Mouse (Mus musculus): ENCODE data around the gene Gm13290.
"Not testable (repeated sequence)": the region's sequence is repeated elsewhere in the genome, so short reads cannot be mapped to it uniquely, and the experiment has no call there.

The Gm13290 gene

DNA sequence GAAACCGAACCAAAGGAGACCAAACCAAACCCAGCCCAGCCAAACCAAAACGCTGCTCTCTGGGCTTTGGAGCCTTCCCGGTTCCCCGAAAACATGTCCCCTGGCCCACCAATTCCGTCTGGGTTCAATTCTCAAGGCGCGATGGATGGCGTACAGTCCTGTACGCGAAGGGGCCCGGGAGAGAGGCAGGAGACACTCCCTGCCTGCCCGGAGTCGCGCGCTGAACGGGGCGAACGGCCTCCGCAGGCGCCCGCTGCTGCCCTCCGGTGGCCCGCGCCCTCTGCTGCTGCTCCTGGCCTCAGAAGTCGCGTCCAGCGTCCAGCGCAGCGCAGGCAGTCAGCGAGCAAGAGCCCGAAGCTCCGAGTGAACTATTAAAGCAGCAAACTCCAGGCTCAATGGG is at the start of gene Gm13290:
TSS of gene Gm13290 (plus strand) at position 301 of the 400 bp plus-strand sequence.
- not testable (repeated sequence) for DNase-seq

DNA sequence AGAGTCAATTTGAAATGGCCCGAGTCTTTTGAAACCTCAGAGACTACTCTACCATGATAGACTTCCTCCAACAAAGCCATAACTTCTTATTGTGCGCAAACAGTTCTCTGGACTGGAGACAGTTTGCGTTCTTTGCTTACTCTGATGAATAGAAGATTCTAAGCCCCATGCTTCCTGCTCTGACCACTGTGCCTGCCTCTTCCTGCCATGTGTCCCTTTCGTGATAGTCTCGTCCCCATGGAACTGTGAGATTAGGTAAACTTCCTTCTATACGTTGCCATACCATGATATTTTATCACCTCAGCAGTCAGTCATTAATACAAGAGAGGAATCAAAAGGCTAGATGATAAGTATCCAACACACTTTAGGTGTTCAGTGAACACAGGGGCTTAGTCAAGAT is 46.9 kb upstream of the Gm13290 start:
- no peak for DNase-seq

DNA sequence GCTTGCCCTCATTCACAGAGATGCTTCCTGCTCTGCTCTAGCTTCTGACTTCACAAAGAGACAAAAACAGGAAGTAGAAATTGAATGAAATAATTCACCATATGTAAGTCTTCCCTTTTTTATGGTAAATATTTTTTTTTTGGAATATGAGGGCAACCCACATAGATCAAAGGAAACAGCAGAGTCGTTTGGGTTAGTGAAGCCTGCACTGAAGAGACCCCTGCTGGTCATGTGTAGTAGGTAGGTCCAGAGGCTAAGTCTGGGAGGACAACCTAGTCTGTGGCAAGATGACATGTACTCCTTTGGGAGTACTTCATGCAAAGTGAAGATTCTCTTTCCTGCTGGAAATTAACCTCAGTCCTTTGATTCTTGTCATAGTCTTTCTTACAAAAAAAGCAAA is 46.3 kb upstream of the Gm13290 start:
- DNase-seq = peak in 1 of 2 experiments; percentile 26

DNA sequence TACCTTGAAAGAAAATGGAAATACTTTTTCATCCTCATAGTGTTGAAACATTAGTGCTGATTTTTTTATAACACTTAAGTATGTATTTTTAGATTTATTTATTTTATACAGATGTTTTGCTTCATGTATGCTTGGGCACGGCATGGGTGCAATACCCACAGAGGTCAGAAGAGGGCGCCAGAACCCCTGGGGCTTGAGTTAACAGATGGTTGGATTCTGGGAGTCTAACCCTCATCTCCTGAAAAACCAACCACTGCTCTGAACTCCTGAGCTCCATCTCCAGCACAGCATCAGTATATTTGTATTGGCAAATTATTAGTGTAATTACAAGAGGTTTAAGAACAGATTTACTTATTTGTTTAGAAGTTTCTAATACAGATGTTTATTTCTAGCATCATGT is 35.2 kb upstream of the Gm13290 start:
- DNase-seq = peak; percentile 66 to 77

DNA sequence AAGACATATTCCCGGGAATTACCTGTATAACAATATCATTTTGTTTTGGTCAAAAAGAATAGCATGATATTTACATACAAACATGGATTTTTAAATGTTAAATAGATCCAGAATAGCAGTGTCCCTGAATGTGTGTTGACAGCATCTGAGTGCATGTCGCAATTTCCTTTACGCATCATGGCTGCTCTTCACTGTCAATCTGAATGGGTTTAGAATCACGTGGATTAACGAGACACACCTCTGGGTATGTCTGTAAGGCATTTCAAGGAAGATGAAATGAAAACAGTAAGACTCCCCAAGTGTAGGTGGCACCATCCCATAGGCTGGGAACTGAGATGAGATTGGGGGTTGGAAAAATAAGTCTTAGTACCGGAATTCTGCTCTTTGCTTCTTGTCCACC is 34.6 kb upstream of the Gm13290 start:
- no peak for DNase-seq

DNA sequence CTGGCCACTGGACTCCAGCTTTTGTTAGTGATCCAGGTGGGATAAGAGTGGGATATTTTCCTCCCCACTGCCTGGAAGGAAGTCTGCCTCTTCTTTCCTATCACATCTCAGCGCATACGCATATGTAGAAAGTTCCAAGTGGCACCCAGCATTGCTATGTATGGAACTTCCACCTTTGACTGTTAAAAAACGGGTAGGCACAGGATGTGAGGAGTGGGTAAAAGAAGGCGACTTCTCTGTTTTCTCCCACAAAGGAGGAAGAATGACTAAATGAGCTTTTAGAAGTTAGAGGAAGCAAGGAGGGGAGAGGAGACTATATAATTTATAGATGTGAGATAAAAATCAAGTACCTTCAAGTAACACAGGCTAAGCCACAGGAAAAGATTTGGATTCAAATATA is 32.2 kb upstream of the Gm13290 start:
- no peak for DNase-seq

DNA sequence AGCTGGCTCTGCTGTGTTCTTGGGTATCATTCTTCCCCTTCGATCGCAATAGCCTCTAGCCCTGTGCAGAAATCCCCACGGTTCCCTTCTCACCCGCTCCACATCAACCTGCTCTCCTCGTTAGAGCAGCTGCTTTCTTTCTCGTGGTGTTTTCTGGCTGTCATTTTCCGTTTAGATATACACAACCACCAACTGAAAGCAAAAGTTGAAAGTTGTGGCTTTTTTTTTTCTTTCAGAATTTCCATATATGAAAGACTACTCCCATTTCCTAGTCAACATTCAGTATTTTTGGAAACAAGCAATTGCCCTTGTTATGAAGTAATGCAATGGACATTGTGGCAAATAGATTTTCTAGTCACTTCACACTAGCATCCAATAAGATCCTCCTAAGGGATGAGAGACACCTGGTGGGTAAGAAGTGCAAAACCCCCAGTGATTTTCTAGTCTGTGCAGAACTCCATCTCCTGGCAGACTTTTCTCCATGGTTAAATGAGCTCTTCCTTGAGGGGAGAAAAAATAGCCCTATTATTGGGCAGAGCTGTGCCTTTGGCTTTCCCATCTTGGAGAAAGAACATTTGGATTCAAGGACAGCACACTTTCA is 30.8 kb upstream of the Gm13290 start:
- DNase-seq = no peak

DNA sequence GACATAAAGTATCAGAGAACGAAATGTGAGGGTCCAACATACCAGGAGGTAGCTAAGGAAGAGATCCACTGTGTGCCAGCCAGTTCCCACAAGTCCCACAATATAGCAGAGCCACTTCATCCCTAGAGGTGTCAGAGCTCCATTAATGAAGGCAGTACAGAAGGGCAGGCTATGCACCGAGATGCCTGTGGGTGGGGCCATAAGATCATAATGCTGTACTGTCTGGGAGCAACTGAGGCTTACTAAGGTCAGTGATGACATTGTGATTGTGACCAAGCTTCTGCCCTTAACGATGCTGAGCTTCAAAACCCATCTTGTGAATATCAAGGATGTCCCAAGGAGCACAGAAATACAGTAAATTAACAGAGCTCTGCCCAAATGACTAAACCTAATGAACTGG is 29.4 kb upstream of the Gm13290 start:
- DNase-seq = no peak

DNA sequence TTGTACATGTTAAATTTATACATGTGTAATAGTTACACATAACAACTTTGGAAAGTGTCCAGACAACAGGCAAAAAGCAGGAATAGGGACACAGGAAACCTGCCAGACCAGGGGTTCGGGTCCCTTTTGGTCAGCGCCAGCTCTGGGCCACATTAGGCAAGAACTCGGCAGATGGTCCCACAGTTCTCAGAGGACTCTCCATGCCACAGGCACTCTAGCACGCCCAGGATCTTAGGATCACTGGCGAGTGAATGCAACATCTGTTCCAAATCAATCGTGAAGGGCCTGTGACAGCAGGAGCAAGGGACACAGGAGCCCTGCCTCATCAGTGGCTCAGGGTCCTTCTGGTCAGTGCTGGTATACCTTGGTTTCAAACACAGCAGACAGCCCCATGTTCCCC is 23.7 kb upstream of the Gm13290 start:
- no peak for DNase-seq

DNA sequence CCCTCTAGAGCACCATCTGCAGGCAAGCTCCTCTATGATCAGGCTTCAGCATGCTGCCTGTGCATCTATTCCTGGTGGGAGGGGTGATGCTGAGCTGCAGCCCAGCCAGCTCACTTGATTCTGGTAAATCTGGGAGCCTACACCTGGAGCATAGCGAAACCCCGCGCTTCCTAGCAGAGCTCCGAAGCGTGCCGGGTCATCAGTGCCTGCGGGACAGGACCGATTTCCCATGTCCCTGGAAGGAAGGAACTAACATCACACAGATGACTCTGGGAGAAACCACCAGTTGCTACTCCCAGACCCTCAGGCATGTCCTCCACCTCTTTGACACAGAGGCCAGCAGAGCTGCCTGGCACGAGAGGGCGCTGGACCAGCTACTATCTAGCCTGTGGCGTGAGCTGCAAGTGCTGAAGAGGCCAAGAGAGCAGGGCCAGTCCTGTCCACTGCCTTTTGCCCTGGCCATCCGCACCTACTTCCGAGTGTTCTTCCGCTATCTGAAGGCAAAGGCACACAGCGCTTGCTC is 18.8 kb upstream of the Gm13290 start, which contains the start of gene Gm13271:
TSS of gene Gm13271 (plus strand) at position 51 of the 523 bp plus-strand sequence.
- peak; percentile 67 to 75 for DNase-seq

DNA sequence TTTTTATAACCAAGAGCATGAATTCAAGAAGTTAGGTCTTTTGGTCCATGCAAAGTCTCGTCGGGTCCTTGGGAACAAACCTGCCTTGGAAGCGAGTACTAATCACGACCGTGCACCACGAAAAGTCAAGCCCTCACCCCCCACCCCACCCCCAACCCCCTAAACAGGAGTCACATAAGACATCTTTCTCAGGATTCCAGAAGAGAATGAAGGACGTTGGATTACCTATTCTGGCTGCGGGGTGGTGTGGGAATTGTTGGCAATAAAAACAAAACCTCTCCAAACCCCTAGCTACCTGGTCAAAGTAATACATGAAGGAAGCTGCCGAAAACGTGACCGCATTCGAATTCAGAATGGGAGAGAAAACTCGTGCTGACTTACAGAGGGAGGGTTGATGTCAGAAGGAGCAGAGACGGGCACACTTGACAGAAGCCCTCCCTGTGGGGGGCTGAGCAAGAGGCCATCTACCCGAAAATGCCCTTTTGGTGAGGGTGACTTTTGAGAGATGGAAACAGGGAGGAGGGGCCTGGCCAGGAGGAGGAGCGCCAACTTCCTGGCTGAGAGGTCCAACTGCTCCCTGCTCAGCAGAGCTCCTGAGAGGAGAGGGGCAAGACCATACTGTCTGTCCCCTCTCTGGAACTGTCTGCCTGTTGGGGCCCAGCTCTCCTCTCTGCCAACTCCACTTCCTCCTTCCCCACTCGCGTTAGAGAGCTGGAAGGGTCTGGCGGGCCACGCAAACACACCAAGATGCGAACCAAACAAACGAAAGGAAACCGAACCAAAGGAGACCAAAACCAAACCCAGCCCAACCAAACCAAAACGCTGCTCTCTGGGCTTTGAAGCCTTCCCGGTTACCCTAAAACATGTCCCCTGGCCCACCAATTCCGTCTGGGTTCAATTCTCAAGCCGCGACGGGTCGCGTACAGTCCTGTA is 16.8 kb upstream of the Gm13290 start:
- DNase-seq = peak in 1 of 2 experiments; percentile 20

DNA sequence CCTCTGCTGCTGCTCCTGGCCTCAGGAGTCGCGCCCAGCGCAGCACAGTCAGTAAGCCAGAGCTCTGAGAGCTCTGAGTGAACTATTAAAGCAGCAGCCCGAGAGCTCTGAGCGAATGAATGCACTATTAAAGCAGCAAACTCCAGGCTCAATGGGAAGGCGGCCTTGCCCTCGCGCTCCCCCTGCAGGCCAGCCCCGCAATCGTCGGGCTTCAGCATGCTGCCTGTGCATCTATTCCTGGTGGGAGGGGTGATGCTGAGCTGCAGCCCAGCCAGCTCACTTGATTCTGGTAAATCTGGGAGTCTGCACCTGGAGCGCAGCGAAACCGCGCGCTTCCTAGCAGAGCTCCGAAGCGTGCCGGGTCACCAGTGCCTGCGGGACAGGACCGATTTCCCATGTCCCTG is 16.0 kb upstream of the Gm13290 start:
- DNase-seq = peak; percentile 90 to 93

DNA sequence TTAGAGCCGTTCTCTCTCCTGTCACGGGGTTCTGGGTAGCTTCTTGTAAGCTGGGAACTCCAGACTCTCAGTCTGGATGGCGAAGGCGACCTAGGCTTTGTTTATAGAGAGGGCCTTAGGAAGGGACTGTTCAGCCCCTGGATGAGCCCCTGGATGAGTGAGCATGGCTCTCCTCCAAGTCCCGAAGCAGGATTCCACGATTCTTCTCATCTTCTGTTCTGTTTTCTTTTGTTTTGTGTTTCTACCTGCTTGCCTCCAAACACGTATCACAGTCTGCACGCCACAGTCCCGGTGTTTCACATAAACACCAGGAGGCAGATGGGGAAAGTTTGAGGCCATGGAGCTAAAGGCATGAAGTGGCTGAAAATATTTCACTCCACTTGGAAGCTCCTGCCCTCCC is 14.9 kb upstream of the Gm13290 start:
- DNase-seq = not testable (repeated sequence)

DNA sequence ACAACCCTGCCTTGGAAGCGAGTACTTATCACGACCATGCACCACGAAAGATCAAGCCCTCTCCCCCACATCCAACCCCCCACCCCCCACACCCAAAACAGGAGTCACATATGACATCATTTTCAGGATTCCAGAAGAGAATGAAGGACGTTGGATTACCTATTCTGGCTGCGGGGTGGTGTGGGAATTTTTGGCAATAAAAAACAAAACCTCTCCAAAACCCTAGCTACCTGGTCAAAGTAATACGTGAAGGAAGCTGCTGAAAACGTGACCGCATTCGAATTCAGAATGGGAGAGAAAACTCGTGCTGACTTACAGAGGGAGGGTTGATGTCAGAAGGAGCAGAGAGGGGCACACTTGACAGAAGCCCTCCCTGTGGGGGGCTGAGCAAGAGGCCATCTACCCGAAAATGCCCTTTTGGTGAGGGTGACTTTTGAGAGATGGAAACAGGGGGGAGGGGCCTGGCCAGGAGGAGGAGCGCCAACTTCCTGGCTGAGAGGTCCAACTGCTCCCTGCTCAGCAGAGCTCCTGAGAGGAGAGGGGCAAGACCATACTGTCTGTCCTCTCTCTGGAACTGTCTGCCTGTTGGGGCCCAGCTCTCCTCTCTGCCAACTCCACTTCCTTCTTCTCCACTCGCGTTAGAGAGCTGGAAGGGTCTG is 13.9 kb upstream of the Gm13290 start, which contains the start of gene Gm13283:
TSS of gene Gm13283 (plus strand) at position 510 of the 659 bp plus-strand sequence.
- DNase-seq = peak; percentile 37 to 39

DNA sequence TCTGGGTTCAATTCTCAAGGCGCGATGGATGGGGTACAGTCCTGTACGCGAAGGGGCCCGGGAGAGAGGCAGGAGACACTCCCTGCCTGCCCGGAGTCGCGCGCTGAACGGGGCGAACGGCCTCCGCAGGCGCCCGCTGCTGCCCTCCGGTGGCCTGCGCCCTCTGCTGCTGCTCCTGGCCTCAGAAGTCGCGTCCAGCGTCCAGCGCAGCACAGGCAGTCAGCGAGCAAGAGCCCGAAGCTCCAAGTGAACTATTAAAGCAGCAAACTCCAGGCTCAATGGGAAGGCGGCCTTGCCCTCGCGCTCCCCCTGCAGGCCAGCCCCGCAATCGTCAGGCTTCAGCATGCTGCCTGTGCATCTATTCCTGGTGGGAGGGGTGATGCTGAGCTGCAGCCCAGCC is 13.2 kb upstream of the Gm13290 start:
- peak; percentile 71 to 79 for DNase-seq

DNA sequence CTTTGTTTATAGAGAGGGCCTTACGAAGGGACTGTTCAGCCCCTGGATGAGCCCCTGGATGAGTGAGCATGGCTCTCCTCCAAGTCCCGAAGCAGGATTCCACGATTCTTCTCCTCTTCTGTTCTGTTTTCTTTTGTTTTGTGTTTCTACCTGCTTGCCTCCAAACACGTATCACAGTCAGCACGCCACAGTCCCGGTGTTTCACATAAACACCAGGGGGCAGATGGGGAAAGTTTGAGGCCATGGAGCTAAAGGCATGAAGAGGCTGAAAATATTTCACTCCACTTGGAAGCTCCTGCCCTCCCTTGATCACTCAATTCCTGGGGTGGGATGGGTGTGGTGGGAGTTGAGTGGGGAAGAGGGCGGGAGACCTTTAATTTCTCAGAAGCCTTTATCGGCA is 11.9 kb upstream of the Gm13290 start:
- DNase-seq = peak; percentile 61 to 65

DNA sequence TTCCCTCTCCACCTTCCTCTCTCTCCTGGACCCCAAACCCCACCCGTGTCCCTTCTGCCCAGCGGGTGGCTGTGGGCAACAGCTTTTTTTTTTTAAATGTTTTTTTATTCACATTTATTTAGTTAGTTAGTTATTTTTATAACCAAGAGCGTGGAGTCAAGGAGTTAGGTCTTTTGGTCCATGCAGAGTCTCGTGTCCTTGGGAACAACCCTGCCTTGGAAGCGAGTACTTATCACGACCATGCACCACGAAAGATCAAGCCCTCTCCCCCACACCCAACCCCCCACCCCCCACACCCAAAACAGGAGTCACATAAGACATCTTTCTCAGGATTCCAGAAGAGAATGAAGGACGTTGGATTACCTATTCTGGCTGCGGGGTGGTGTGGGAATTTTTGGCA is 11.3 kb upstream of the Gm13290 start:
- DNase-seq = peak in 1 of 2 experiments; percentile 33

DNA sequence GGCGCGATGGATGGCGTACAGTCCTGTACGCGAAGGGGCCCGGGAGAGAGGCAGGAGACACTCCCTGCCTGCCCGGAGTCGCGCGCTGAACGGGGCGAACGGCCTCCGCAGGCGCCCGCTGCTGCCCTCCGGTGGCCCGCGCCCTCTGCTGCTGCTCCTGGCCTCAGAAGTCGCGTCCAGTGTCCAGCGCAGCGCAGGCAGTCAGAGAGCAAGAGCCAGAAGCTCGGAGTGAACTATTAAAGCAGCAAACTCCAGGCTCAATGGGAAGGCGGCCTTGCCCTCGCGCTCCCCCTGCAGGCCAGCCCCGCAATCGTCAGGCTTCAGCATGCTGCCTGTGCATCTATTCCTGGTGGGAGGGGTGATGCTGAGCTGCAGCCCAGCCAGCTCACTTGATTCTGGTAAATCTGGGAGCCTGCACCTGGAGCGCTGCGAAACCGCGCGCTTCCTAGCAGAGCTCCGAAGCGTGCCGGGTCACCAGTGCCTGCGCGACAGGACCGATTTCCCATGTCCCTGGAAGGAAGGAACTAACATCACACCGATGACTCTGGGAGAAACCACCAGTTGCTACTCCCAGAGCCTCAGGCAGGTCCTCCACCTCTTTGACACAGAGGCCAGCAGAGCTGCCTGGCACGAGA is 10.1 kb upstream of the Gm13290 start:
- peak; percentile 47 to 55 for DNase-seq

DNA sequence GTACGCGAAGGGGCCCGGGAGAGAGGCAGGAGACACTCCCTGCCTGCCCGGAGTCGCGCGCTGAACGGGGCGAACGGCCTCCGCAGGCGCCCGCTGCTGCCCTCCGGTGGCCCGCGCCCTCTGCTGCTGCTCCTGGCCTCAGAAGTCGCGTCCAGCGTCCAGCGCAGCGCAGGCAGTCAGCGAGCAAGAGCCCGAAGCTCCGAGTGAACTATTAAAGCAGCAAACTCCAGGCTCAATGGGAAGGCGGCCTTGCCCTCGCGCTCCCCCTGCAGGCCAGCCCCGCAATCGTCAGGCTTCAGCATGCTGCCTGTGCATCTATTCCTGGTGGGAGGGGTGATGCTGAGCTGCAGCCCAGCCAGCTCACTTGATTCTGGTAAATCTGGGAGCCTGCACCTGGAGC is 3.0 kb downstream of the Gm13290 start, which contains the start of gene Gm13289:
TSS of gene Gm13289 (plus strand) at position 301 of the 400 bp plus-strand sequence.
- not testable (repeated sequence) for DNase-seq

DNA sequence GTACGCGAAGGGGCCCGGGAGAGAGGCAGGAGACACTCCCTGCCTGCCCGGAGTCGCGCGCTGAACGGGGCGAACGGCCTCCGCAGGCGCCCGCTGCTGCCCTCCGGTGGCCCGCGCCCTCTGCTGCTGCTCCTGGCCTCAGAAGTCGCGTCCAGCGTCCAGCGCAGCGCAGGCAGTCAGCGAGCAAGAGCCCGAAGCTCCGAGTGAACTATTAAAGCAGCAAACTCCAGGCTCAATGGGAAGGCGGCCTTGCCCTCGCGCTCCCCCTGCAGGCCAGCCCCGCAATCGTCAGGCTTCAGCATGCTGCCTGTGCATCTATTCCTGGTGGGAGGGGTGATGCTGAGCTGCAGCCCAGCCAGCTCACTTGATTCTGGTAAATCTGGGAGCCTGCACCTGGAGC is 5.9 kb downstream of the Gm13290 start, which contains the start of gene Gm13272:
TSS of gene Gm13272 (plus strand) at position 301 of the 400 bp plus-strand sequence.
- DNase-seq = not testable (repeated sequence)

DNA sequence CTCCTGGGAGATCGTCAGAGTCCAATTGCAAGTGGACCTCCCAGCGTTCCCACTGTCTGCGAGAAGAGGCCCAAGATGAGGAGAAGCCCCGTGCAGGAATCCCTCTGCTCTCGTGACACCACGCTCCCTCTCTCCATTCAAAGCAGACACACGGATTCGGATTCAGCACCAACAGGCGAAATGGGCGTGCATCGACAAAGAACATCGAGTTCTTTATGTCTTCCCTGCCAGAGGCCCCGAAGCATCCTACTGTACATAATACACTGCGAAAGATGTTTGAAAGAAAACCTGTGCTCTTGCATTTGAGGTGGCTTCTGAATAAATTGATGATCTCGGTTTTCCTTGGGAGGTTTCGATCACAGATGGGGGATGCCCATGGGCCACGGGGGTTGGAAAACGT is 6.7 kb downstream of the Gm13290 start:
- peak in 1 of 2 experiments; percentile 3 for DNase-seq

DNA sequence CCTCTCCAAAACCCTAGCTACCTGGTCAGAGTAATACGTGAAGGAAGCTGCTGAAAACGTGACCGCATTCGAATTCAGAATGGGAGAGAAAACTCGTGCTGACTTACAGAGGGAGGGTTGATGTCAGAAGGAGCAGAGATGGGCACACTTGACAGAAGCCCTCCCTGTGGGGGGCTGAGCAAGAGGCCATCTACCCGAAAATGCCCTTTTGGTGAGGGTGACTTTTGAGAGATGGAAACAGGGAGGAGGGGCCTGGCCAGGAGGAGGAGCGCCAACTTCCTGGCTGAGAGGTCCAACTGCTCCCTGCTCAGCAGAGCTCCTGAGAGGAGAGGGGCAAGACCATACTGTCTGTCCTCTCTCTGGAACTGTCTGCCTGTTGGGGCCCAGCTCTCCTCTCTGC is 8.2 kb downstream of the Gm13290 start, which contains the start of gene Ifnz:
TSS of gene Ifnz (plus strand) at position 301 of the 400 bp plus-strand sequence.
- not testable (repeated sequence) for DNase-seq
